Mouse (Mus musculus) monocyte, adult 59 days (primary cell): Measurements from ENCODE around the gene Oca2. TPM values are rescaled to one million over a fixed set of nuclear protein-coding genes. Genes with fewer than 3 reads are reported as not detected.

Experiments used
- total RNA-seq, 2 experiments: library from RNA; stranded (reverse); gene quantifications; one replicate each; pipeline ENCODE4 v1.2.4; 2023

Gene Oca2
- total RNA-seq: not detected

DNA sequence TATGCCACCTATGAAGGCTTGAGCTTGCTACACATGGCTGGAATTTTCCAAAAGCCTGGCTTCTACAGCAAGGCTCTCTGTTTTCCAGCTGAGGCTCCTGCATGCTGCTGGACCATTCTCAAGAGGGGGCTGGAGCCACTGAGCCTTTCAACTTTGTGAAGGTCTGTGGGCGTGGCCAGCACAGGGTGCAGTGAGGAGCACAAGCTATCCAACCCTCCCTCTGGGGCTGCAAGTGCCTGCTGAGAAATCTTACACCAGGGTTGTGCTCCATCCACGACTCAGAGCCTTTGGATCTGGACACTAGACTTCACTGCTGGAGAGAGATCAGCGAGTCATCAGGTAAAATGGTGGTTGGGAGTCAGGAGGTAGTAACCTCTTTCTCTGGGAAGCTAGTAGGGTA lies at the start of gene Oca2:
Gene Oca2 (plus strand): TSS at position 218 of the 400 bp plus-strand sequence.

Other genes with a start within 250 kb of the Oca2 start
- under 1 TPM; 0.84 to 0.94 TPM for gene Nipa1, start 219.8 kb upstream of the Oca2 start, total RNA-seq
- 10 to 100 TPM; 64.3 to 78.0 TPM for gene Herc2, start 189.6 kb upstream of the Oca2 start, total RNA-seq